Mouse (Mus musculus) forebrain, embryonic 15.5 days (tissue): ENCODE data around the gene Akap13. TPM values are rescaled to one million over a fixed set of nuclear protein-coding genes. Genes with fewer than 3 reads are reported as not detected.

Source experiments
- ATAC-seq: fragments of 200-750 bp; cut with Nextera tagmentation; replicated peaks from 2 replicates; pipeline ENCODE4 v1.8.0; 2017; ENCODE audit warnings: mild to moderate bottlenecking, moderate TSS enrichment, moderate library complexity
- H3K27ac ChIP-seq: fragments of 300-500 bp; sonication (generic); replicated peaks from 2 replicates; pipeline ENCODE4 v1.5.1; 2015; ENCODE audit warnings: mild to moderate bottlenecking, inconsistent platforms
- H3K27me3 ChIP-seq: fragments of 300-500 bp; sonication (generic); 2 replicates; pipeline ENCODE4 v1.6.1; 2015; ENCODE audit warnings: inconsistent platforms
- H3K36me3 ChIP-seq: fragments of 300-500 bp; sonication (generic); 2 replicates; pipeline ENCODE4 v1.6.1; 2015; ENCODE audit warnings: mild to moderate bottlenecking, inconsistent platforms
- H3K4me1 ChIP-seq: fragments of 300-500 bp; sonication (generic); 2 replicates; pipeline ENCODE4 v1.6.1; 2015; ENCODE audit warnings: inconsistent platforms
- H3K4me2 ChIP-seq: fragments of 300-500 bp; sonication (generic); replicated peaks from 2 replicates; pipeline ENCODE4 v1.6.1; 2015; ENCODE audit warnings: mild to moderate bottlenecking, inconsistent platforms
- H3K4me3 ChIP-seq: fragments of 300-500 bp; sonication (generic); 2 replicates; pipeline ENCODE4 v1.5.1; 2015; ENCODE audit warnings: mild to moderate bottlenecking, inconsistent platforms
- H3K9ac ChIP-seq: fragments of 300-500 bp; sonication (generic); replicated peaks from 2 replicates; pipeline ENCODE4 v1.6.1; 2015; ENCODE audit warnings: mild to moderate bottlenecking, inconsistent platforms
- H3K9me3 ChIP-seq: fragments of 300-500 bp; sonication (generic); 2 replicates; pipeline ENCODE4 v1.6.1; 2016; ENCODE audit warnings: inconsistent platforms
- WGBS: fragments of 180-500 bp; shearing (Covaris S2); methylation state at CpG from one replicate; pipeline ENCODE4 v1.1.7; 2015; ENCODE audit warnings: mixed read lengths; 5-methylcytosine and 5-hydroxymethylcytosine counted together
- microRNA-seq: library from miRNA; unstranded; fragments of <30 nt; microRNA quantifications from one replicate; pipeline ENCODE4, GENCODE M21; 2016
- polyA plus RNA-seq: library from polyadenylated mRNA; unstranded; fragments of >200 nt; fragmentation: Nextera tagmentation; extraction: Ambion mirVana; gene quantifications from 2 replicates; pipeline ENCODE4 v1.2.1, GENCODE M21; 2015

The Akap13 gene
- polyA plus RNA-seq, 1 experiment from 2014 or later: 13.3 TPM

- no peak for ATAC-seq
- Histone ChIP-seq H3K4me3 (no peak overlapping the region), H3K9ac (no peak overlapping the region), H3K27ac (no peak overlapping the region), H3K4me1 (no peaks in the 10 kb centered on the region), H3K36me3 (no peaks in the 10 kb centered on the region), H3K9me3 (no peaks in the 10 kb centered on the region), H3K4me2 (no peak overlapping the region), H3K27me3 (no peaks in the 10 kb centered on the region)
- 69% methylated on average over 3 of the region's 3 CpGs for WGBS
Measured at GRCm38 (mm10) chr7:75793654-75794335, 338.5 kb downstream of the Akap13 start.

DNA sequence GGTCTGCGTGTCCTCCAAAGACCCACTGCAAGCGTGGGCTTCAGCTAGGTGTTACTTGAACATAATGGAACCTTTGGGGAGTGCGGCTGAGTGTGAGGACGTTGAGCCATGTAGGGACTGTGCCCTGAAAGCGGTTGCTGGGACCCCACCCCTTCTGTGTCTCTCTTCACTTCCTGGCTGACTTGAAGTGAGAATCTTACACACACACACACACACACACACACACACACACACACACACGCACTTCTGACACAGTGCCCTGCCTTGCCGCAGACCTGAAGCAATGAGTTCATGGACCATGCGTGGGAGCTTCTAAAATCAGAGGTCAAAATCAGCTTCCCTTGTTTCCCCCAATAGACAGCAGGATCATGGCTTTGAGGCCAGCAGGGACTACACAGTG, 339.8 kb downstream of the Akap13 start:
- no peaks in the 10 kb centered on the region for H3K27me3 ChIP-seq
- no peak overlapping the region for H3K27ac ChIP-seq
- H3K36me3 ChIP-seq: no peaks in the 10 kb centered on the region
- no peak for ATAC-seq
- H3K4me2 ChIP-seq: no peak overlapping the region
- no peaks in the 10 kb centered on the region for H3K9me3 ChIP-seq
- 88% methylated on average over 8 of the region's 8 CpGs for WGBS
- H3K4me3 ChIP-seq: no peak overlapping the region
- no peak overlapping the region for H3K9ac ChIP-seq
- H3K4me1 ChIP-seq: no peaks in the 10 kb centered on the region

DNA sequence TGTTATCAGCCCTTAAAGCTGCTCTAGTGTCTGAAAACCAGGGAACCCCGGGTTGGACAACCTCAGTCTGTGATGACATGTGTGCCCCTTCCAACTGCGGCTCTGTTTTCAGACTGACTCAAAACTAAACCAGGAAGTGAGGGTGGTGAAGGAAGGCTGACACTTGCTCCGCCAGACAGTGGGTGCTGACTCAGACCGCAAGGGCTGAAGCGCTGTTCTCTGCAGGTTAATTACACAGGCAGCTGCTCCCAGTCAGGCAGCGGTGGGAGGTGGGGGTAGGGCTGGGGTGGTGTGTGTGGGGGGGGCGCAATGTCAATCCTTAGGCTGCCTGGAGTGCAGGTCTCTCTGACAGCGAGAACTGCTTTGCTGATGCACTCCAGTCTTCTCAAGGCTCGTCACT, 341.1 kb downstream of the Akap13 start:
- no peak overlapping the region for H3K4me2 ChIP-seq

DNA sequence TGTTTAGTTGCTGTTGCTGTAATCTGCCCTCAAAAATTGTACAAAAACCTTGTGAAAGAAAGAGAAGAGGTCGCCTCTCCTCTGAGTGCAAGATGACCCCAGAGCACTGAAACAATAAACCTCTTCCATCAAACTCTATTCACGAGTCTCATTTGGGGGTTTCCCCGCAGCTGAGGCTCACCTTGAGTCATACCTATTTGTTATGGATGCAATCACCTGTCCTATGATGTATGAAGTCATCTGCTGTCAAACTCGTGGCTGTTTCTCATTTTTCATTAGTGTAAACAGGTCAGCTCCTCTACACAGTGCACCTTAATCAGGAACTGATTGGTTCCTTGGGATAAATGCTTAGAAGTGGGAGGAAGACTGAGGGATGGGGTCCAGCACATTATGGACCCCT, 345.2 kb downstream of the Akap13 start:
- WGBS: 75% methylated on average over 4 of the region's 4 CpGs
- no peak overlapping the region for H3K9ac ChIP-seq
- no peaks in the 10 kb centered on the region for H3K4me1 ChIP-seq
- no peaks in the 10 kb centered on the region for H3K9me3 ChIP-seq
- H3K36me3 ChIP-seq: no peaks in the 10 kb centered on the region
- ATAC-seq: no peak
- no peaks in the 10 kb centered on the region for H3K27me3 ChIP-seq
- H3K27ac ChIP-seq: no peak overlapping the region
- no peak overlapping the region for H3K4me2 ChIP-seq
- no peak overlapping the region for H3K4me3 ChIP-seq

More for the DNA sequence above, 341.1 kb downstream of the Akap13 start:
- no peaks in the 10 kb centered on the region for H3K36me3 ChIP-seq
- H3K4me3 ChIP-seq: no peak overlapping the region
- no peak overlapping the region for H3K9ac ChIP-seq
- no peak overlapping the region for H3K27ac ChIP-seq
- no peaks in the 10 kb centered on the region for H3K27me3 ChIP-seq
- H3K4me1 ChIP-seq: no peaks in the 10 kb centered on the region
- ATAC-seq: no peak
- H3K9me3 ChIP-seq: no peaks in the 10 kb centered on the region
- 42% methylated on average over 9 of the region's 9 CpGs for WGBS

DNA sequence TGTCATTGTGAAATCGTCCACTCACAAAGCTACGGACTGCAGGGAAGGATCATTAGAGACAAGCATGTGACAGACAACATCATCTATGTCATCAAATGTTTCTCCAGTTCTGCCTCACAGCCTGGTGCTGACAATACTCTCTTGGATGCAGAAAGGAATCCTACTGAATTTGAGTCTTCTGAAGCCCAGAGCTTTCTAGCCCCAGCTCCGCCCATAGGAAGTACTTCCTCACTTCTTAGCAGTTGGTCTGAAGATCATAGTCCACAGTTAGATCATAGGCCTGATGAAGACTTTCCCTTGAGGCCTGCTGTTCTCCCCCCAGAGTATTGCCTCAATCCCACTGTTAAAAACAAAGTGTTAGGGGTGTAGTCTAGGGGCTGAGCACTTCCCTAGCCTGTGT, 345.7 kb downstream of the Akap13 start:
- no peak for ATAC-seq
- Histone ChIP-seq H3K36me3 (no peaks in the 10 kb centered on the region), H3K4me3 (no peak overlapping the region), H3K9me3 (no peaks in the 10 kb centered on the region), H3K4me2 (no peak overlapping the region), H3K27me3 (no peaks in the 10 kb centered on the region), H3K4me1 (0 out of 2 replicates have a peak, but pooled peaks cover 2% of the 10 kb centered on the region), H3K27ac (no peak overlapping the region), H3K9ac (no peak overlapping the region)
- WGBS: 92% methylated on average over 3 of the region's 3 CpGs

DNA sequence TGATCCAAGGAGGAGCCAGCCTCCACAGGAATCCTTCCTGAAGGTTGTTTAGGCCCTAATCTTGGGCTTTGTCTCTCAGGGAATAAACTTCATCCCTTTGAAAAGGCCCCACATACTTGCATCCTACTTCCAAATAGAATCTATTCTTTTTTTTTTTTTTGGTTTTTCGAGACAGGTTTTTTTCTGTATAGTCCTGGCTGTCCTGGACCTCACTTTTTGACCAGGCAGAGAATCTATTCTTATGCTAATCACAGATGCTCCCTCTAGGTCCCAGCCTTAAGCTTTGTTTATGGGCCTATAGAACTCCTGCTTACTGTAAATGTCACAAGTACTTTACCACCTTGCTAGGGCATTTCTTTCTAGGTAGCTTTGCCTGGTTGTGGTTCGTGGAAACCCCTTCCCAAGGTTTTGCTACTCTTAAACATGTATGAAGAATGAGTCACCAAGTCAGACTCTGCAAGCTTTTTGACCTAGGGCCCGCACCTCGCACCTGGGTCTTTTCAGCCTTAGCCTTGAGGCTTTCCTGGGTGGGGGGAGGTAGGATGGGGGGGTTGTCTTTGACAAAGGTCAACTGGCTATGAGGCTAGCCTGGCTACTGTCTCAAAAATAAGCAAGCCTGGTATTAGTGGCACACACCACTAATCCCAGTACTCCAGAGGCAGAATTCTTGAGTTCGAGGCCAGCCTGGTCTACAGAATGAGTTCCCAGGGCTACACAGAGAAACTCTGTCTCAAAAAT, 346.5 kb downstream of the Akap13 start:
- H3K27ac ChIP-seq: no peak overlapping the region
- H3K36me3 ChIP-seq: no peaks in the 10 kb centered on the region
- H3K9ac ChIP-seq: no peak overlapping the region
- no peaks in the 10 kb centered on the region for H3K27me3 ChIP-seq
- peaks cover 10% of the 10 kb centered on the region for H3K4me1 ChIP-seq
- H3K4me2 ChIP-seq: no peak overlapping the region
- H3K9me3 ChIP-seq: no peaks in the 10 kb centered on the region
- WGBS: 94% methylated on average over 5 of the region's 5 CpGs
- ATAC-seq: no peak
- H3K4me3 ChIP-seq: no peak overlapping the region

GRCm38 (mm10) chr7:75802887-75803286, 347.6 kb downstream of the Akap13 start:
- Histone ChIP-seq H3K9me3 (no peaks in the 10 kb centered on the region), H3K4me1 (peaks cover 12% of the 10 kb centered on the region), H3K27me3 (no peaks in the 10 kb centered on the region), H3K4me3 (no peak overlapping the region), H3K36me3 (no peaks in the 10 kb centered on the region), H3K4me2 (no peak overlapping the region), H3K27ac (no peak overlapping the region), H3K9ac (no peak overlapping the region)
- ATAC-seq: no peak
- WGBS: 73% methylated on average over 3 of the region's 3 CpGs

Small RNA genes within 50 kb of the gene (microRNA-seq; reads per million reads assigned to microRNA genes)
- not detected for gene Gm23251

Other genes with a start within 250 kb of the Akap13 start
- gene Sv2b, start 146.3 kb upstream of the Akap13 start, polyA plus RNA-seq: 9.7 and 10.0 TPM in 2 replicates